Mouse (Mus musculus) heart, adult 9 months (tissue): Measurements from ENCODE around the gene Cnpy1.

Experiments
- DNase-seq, 2 experiments: peaks; one replicate each; pipeline ENCODE4 v3.0.0; 2022; ENCODE audit warnings: low spot score in 2 of 2

Gene Cnpy1

GRCm38 (mm10) chr5:28239829-28240228 is 5.8 kb downstream of the Cnpy1 start:
- DNase-seq = no peak

DNA sequence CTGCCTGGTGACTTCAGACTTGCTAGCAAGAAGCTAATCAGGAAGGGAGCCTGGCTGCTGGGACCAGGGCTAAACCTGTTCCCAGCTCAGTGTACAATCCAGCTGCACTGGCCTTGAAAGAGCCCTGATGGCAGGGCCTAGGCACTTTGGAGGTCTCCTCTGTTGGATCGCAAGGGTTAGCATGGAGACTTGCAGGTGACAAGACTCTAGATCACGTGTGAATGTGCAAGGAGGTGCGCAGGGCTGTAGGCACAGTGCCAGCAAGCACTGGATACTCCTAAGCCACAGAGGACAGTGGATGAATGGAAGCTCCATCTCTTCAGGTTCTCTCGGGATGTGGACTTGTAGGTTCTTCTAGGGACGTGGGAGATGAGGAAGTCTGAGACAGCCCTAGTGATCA is 6.7 kb downstream of the Cnpy1 start:
- DNase-seq = no peak

GRCm38 (mm10) chr5:28238152-28238551 is 7.5 kb downstream of the Cnpy1 start:
- DNase-seq = no peak

DNA sequence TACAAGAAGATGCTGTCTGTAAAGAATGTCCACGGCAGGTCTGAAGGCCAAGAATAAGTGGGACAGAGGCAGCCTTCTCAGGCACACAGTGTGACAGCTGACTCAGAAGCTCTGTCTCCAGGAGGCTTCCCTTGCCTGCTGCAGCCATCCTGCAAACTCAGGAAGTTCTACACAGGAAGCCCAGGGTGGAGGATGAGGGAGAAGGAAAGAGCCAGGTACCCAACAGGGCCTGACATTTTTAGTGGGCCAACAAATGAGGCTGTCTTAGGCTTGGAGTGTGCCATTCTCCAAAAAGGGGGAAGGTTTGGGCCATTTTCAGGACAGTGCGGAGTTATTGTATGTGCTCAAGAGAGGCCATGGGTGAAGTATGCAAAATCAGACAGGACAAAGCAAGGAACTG is 7.9 kb downstream of the Cnpy1 start:
- DNase-seq = no peak

DNA sequence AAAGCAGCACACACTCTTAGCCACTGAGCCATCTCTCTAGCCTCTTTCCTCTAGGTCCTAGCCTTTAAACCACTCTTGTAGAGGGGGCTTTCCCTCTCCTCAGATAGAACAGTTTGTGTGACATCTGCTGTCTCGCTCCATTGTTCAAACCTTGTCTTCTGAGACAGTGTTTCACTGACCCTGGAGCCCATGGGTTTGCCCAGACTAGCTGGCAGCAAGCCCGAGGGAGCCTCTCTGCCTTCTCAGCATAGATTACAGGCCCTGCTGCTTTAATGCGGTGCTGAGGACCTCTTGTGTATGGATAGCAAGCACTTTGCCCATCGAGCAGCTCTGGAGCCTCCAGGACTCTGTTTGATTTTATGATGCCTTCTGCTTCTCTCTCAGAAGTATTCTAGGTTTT is 8.6 kb downstream of the Cnpy1 start:
- no peak for DNase-seq

GRCm38 (mm10) chr5:28236098-28236497 is 9.5 kb downstream of the Cnpy1 start:
- no peak for DNase-seq

DNA sequence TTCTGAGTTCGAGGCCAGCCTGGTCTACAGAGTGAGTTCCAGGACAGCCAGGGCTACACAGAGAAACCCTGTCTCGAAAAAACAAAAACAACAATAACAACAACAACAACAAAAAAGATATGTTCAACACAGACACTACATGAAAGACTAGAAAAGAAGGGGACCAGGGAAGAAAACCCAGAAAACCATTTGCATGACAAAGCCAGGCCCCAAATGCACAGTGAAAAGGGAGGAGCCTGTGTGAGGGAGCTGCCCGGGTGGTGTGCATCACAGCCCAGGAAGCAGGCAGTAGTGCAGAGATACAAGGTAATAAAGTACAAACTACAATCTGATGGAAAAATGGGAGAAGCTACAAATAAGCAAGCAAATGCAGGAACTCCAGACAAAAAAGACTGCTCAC is 13.5 kb downstream of the Cnpy1 start:
- no peak for DNase-seq

DNA sequence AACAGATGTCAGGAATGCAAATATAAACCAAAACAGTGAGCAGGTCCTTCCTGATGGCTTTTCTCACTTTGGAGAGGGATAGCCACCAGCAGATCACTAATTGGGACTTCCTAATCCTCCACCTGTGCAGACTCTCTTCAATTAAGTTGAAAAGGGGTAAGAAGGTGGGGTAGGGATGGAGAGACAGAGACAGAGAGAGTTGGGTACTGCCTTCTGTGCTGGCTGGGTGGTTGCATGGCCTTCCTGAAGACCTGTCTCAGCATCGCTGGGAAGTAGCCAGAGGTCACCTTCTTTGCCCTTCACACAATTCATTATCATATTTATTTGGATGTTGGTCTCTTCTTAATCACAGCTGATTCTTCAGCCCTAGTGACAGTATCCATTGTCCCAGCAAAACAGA is 26.0 kb downstream of the Cnpy1 start:
- DNase-seq = no peak

DNA sequence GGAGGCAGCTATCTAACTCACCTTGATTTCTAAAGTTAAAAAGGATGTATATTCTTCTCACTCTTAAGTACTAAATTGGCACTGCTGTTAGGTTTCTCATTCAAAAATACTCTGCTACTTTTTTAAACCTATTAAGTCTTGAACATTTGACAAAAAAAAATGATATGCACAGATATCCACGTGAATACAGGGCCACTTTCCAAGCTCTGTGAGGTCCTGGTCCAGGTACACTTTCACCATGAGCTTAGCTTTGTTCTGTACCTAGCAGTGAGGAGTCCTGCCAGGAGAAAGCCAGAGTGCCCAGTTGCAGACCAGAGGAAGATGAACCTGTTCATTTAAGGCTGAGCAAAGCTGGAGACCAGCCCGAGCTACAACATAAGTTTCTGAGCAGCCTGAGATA is 32.2 kb downstream of the Cnpy1 start:
- DNase-seq = no peak

GRCm38 (mm10) chr5:28211651-28212310 is 33.8 kb downstream of the Cnpy1 start:
- DNase-seq = no peak

- no peak for DNase-seq
Observed at GRCm38 (mm10) chr5:28210591-28211550, 34.7 kb downstream of the Cnpy1 start.

- no peak for DNase-seq
Observed at GRCm38 (mm10) chr5:28209549-28210431, 35.8 kb downstream of the Cnpy1 start.

GRCm38 (mm10) chr5:28208726-28209520 is 36.7 kb downstream of the Cnpy1 start:
- no peak for DNase-seq

DNA sequence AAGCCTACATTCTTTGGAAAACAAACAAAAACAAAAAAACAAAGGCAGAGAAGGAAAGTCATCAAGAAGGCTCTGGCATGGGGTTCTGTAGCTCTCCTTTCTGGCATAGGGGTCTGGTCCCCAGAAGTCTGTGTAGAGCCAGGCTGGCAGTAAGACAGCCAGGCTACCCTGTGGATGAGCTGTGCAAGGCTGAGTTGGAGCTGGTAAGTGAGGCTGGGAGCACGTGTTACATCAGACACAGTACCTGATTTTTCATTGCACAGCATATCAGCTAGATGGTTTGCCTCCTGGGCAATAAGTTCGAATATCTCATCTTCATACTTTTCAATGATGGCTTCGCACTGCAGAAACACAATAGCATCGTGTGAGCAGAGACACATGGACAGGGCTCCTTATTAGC is 38.6 kb downstream of the Cnpy1 start:
- DNase-seq = no peak

GRCm38 (mm10) chr5:28206448-28206847 is 39.2 kb downstream of the Cnpy1 start:
- no peak for DNase-seq

DNA sequence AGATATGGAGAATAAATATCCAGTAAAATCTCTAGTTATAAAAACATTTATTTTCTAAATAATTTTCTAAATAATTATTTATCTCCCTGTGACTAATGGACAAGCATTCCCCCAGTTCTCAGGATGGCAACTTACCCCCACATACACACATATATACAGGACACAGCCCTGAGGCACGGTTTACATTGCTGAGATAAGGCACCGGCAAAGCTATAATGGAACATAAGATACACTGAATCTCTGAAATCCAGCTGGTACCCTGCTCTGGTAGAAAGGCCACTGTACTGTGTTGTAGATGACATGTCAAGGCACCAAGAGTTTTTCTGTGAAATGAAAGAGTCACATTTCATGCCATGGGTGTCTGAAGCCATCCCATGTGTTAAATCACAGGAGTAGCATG is 40.9 kb downstream of the Cnpy1 start:
- no peak for DNase-seq

GRCm38 (mm10) chr5:28203086-28203485 is 42.5 kb downstream of the Cnpy1 start:
- DNase-seq = no peak

- no peak for DNase-seq
Observed at GRCm38 (mm10) chr5:28199089-28199873, 46.3 kb downstream of the Cnpy1 start.

DNA sequence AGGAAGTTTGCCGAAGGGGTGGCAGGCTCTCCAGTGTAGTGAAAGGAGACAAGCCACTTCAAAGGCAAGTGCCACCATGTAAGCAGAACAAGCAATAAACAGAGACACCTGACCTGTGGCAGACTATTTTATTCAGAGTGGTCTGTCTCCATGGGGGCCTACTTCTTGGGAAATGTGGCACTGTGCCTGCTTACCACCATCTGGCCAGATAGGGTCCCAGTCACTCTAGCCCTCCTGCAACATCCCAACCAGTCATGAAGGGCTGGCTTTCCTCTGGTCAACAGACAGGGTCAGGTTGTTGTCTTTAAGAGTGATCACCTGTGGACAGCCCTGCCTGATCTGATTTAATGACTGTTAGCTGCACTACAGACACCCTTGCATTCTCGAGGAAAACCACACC is 50.1 kb downstream of the Cnpy1 start:
- no peak for DNase-seq

DNA sequence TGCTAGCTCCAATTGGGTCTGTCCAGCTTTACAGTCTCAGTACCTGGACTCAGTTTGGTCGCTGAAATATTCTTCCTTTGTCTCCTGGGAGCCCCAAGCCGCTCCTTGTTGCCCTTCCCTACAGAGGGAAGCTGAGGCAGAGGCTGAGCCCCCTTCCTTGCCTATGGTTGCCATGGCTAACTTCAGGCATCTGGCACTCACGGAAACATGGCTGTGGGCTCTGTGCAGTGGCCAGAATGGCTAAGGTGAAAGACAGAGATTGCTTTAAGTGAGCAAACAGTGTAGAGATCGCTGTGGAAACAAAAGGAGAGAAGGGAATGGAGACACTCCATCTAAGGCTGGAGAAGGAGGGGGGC is 53.5 kb downstream of the Cnpy1 start:
- no peak for DNase-seq
